Mouse (Mus musculus) hematopoietic stem cell, adult 5-6 weeks (primary cell): Measurements from ENCODE around the gene Nme6. TPM values are rescaled to one million over a fixed set of nuclear protein-coding genes. Genes with fewer than 3 reads are reported as not detected.
"Not testable (repeated sequence)": the region's sequence is repeated elsewhere in the genome, so short reads cannot be mapped to it uniquely, and the experiment has no call there.

Source experiments
- ATAC-seq, 2 experiments: fragments of 125-278 bp in 1 of 2; replicated peaks in 1 of 2; 2 replicates each; pipeline ENCODE4 v1.8.0; 2016 to 2017; ENCODE audit warnings: inconsistent platforms in 2 of 2, mild to moderate bottlenecking in 2 of 2, moderate number of reproducible peaks in 2 of 2, low read depth in 1 of 2, moderate TSS enrichment in 1 of 2; ENCODE audit not compliant: low FRiP score in 2 of 2, poor library complexity in 2 of 2, severe bottlenecking in 2 of 2, insufficient read depth in 1 of 2, low TSS enrichment in 1 of 2
- total RNA-seq: library from RNA; stranded (forward); fragments of 172-1452, 232-1000 nt; gene quantifications from 2 replicates; pipeline ENCODE4 v1.2.3, GENCODE M21; 2017

Nme6 gene
- 23.3 and 34.3 TPM in 2 replicates for total RNA-seq

GRCm38 (mm10) chr9:109832391-109833087 lies at the start of gene Nme6:
Gene Nme6 (plus strand): TSS chr9:109832749.
- ATAC-seq: peak; percentile 97 to 98

DNA sequence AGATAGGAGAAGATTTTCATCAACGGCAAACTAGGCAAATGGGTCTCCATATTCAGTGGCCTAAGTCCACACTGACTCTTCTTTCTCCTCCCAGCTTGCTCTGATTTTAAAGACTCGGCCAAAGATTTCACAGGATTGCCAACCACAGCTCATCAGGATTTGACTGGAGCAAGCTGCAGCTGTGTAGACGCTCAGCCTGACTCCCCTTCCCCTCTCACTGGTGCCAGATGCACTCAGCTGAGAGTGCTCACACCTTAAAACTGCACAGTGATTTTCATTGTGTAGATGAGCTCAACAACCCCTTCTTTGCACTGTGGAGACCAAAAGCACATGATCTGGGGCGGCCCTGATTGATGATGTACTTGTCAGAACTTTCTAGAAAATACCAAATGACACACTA lies 42.0 kb upstream of the Nme6 start, which contains the start of gene Fbxw27:
TSS of gene Fbxw27 (minus strand) at position 101 of the 400 bp plus-strand sequence.
- not testable (repeated sequence) for ATAC-seq

DNA sequence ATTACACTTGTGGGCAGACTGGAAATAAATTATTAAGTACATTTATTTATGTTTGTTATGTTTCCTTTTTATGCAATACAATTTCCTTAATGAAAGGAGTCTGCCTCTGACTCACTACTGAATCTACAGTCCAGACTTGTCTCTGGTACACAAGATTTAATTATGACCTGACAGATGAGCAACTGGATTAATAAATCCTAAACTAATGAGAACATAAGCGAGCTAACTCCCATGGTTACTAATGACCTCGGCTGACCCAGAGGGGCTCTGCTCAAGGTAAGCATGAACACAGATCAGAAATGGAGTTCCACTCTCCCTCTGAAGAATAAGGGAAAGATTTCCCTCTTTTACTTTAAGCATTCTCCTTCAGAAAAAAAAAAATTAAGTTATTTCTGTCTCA lies 37.3 kb upstream of the Nme6 start:
- ATAC-seq: no peak

DNA sequence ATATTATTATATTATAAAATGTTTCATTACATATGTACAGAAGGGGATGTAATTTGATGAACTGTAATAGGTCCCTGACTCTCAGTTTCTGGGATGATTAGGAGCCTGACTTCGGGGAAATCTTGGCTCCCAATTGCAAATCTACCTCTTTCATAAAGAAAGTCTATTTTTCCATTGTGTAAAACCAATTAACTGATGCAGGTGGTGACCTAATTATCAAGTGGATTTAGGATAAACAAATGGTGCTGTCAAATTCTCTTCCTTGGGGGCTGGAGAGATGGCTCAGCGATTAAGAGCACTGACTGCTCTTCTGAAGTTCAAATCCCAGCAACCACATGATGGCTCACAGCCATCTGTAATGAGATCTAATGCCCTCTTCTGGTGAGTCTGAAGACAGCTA lies 36.7 kb upstream of the Nme6 start:
- no peak for ATAC-seq

DNA sequence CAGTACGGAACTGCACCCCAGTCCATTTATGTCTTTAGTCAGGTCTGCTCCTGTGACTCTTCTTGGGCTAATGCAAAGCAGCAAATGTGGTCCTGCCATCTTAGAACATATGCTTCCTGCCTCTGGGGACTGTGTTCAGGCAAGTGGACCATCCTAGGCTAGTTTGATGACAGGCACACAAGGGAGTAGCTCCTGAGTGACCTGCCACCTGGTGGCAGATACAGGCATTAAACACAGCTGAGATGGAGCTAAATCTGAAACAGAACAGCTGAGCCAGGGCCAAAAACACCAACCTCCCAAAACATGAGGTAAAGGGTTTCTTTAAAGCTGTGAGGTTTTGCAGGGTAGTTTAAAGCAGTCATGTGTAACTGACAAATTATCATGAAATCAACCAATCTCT lies 34.5 kb upstream of the Nme6 start:
- ATAC-seq: no peak; a peak in 1 of 4 replicates

DNA sequence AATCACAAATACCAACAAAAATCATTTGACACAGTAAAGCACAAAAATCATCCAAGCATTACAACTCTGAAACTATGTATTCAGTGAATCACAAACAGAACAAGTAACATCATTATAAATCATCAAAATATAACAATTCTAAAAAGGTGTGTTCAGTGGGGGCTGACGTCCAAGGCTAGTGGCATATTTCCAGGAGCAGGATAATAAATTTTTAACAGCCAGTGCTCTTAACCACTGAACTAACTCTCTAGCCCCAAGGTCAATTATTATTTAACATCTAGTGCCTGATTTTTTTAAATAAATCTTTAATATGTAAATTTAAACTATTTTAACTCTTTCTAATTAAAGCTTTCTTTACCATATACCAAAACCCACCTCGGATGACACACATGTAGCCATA lies 27.0 kb upstream of the Nme6 start:
- ATAC-seq: not testable (repeated sequence)

DNA sequence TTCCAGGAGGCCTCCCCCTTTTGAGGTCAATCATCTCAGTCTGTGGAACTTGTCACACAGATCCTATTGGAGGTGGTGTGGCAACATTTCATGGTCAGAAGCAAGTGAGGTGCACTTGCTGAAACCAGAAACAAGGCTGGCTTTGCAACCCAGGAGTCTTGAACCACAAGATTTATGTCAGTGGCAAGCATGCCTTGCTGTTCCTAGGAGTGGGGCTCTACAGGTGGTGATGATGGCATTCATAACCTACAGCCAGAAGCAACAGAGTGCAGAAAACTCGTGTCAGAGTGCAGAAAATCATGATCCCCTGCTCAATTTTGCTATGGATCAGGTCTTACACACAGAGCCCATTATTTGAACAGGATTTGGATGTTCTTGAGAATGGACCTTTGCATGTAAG lies 26.3 kb upstream of the Nme6 start:
- no peak for ATAC-seq

DNA sequence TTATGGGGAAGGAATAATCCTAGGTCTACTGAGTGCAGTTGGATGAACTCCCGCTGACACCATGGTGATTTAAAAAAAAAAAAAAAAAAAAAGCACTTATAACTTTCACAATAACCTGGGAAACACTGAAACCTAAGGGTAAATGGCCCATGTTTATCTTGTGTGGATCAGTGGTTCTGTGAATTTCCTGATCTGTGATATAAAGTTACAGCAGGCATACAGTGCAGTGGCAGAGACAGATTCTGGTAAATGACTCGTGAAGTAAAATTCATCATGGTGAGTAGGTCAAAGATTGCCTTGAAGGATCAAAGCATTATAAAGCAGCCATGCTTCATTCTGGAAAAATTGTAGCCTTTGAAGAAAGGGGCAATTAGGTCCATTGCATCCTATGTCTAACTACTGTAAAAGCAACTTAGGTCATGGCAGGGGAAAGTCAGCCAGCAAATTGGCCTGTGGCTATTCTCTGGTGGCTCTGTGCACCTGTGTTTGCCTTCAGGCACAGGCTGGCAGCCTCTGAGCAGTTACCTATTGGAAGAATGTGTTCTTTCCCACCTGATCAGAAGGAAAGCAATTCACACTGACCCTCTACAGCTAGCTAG lies 25.8 kb upstream of the Nme6 start:
- no peak for ATAC-seq

DNA sequence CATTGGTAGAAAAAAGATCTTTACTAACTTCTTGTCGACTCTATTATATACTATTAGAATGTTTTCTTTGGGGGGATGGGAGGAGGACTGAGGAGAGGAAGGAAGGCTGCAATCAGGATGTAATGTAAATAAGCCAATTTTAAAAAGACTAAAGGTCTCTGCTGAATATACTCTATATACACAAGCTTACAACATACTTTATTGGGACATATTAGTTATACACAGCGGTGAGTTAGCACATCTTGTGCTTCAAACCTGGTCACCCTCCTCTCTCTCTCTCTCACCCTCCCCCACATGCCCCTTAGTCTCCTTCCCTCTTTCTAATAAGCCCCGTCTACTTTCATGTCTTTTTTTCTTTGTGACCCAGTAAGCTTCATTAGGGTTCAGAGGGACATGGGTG lies 24.7 kb upstream of the Nme6 start:
- no peak for ATAC-seq

DNA sequence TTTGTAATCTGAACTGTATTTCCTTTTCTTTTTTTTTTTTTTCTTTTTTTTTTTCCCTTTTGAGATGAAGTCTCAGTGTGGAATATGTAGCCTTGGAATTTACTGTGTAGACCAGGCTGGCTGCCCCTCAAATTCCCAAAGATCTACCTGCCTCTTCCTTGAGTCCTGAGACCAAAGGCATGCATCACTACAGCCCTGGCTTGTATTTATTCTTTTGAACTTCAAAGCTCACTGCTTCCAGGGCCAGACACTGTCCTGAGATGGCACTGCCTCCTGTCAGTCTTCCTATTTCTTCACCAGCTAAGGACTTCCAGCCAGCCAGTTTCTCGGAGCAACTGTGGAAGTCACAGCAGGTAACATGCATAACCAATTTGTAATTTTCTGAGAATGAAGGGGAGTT lies 20.6 kb upstream of the Nme6 start, which contains the start of gene Spink8:
TSS of gene Spink8 (plus strand) at position 301 of the 400 bp plus-strand sequence.
- ATAC-seq: no peak

GRCm38 (mm10) chr9:109813424-109813823 lies 19.1 kb upstream of the Nme6 start:
- no peak for ATAC-seq

DNA sequence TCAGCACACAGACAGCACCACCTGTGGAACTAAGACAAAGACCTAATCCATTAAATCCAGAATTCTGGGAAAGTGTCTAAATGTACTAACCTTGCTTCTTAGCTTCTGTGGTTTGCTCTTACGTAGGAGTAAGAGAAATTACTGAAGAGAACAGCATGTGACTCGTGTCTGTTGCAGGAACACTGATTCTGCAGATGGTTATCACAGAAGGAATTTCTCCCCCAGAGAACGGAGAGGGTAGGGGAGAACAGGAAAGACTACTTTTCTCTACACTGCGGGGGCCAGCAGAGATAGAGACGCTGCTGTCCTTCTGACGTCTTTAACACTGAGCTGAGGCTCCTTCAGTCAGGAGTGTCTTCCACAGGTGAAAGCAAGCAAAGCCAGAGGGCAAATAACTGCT lies 16.2 kb upstream of the Nme6 start:
- no peak for ATAC-seq

DNA sequence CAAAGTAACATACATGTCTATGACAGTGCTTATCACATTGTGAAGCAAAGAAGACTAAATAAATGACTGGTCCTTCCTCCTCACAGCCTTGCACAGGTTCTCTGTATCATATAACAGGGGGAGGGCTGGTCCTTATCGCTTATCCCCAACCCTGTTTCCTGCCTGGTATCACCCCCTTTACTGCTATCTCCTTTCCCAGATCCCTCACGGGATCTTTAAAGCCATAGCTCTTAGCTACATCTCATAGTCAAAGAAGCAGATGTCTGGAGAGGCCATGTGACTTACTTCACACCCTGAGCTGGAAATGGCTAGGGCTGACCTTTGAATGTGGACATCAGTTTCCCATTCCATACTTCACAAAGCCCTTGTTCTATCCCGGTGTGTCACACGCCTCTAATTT lies 6.8 kb upstream of the Nme6 start:
- ATAC-seq: no peak

- ATAC-seq: no peak
Measured at GRCm38 (mm10) chr9:109826181-109826580, 6.4 kb upstream of the Nme6 start.

- ATAC-seq: peak; percentile 9 to 10; a peak in 1 of 4 replicates
Measured at GRCm38 (mm10) chr9:109833088-109833412, 501 bp downstream of the Nme6 start.

DNA sequence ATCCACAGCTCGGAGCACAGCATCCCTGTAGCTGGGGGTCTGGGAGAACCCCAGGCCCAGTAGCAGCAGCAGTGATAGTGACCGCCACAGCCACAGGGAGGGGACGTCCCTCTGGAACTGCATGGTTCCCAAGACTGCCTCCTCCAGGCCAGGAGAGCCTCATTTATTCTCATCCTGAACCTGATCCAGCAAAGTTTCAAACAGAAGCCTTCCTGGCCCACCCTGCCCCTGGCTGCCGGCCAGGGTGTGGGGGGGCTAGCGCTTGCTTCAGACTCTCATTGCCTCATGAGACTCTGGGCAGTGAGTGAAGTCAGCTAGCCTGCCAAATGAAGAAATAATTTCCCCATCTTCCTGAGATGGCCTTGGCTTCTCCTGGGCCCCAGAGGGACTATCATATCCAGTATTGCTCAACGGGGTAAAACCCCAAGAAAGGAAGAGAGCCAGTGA lies 16.8 kb downstream of the Nme6 start, which contains the start of gene Camp:
TSS of gene Camp (minus strand) at position 306 of the 447 bp plus-strand sequence.
- peak; percentile 55 to 60; a peak in 3 of 4 replicates for ATAC-seq

GRCm38 (mm10) chr9:109850099-109850498 lies 17.6 kb downstream of the Nme6 start:
- ATAC-seq: no peak

GRCm38 (mm10) chr9:109854341-109854740 lies 21.8 kb downstream of the Nme6 start:
- ATAC-seq: peak; percentile 37 to 65; a peak in 2 of 4 replicates

DNA sequence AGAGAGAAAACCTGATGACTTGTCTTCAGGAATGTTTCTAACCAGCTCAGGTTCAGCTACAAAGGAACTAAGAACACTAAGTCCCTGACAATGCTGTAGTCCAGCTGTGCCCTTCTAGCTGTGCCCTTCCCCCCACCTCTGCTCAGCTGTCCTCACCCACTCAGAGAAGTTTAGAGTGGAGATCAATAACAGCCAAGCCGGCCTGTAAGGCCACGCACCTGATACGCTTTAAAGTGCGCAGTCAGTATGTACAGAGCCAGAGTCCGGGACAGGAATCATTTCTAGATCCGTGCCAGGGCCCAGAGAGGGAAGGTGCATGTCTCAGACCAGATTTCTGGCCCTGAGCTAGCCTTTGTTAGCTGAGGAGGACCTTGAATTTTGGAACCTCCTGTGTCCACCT lies 23.4 kb downstream of the Nme6 start:
- no peak for ATAC-seq
